Mouse (Mus musculus) ES-Bruce4 (cell line): ENCODE measurements around the gene 4930558K02Rik. TPM values are rescaled to one million over a fixed set of nuclear protein-coding genes. Genes with fewer than 3 reads are reported as not detected.

Source experiments
- H3K27ac ChIP-seq: 2 replicates; pipeline ENCODE4 v1.5.1; 2012; ENCODE audit warnings: low read length, inconsistent platforms; ENCODE audit not compliant: insufficient read depth
- H3K27me3 ChIP-seq: 2 replicates; pipeline ENCODE4 v1.6.1; 2012; ENCODE audit warnings: mild to moderate bottlenecking, low read length, inconsistent platforms; ENCODE audit not compliant: control insufficient read depth, poor library complexity, insufficient read depth, severe bottlenecking
- H3K36me3 ChIP-seq: 2 replicates; pipeline ENCODE4 v1.6.1; 2012; ENCODE audit warnings: inconsistent platforms, mild to moderate bottlenecking, low read length, moderate library complexity; ENCODE audit not compliant: control insufficient read depth, poor library complexity, insufficient read depth, severe bottlenecking
- H3K4me1 ChIP-seq: one replicate; pipeline ENCODE4 v1.8.1; 2011; ENCODE audit warnings: low read length; ENCODE audit not compliant: control insufficient read depth, insufficient read depth
- H3K4me3 ChIP-seq: 2 replicates; pipeline ENCODE4 v1.5.1; 2011; ENCODE audit warnings: low read depth, mild to moderate bottlenecking, low read length
- H3K9ac ChIP-seq: 2 replicates; pipeline ENCODE4 v1.6.1; 2012; ENCODE audit warnings: low read depth, mild to moderate bottlenecking, inconsistent platforms; ENCODE audit not compliant: poor library complexity, severe bottlenecking
- H3K9me3 ChIP-seq: replicated peaks from 2 replicates; pipeline ENCODE4 v1.6.1; 2012; ENCODE audit warnings: mild to moderate bottlenecking, low read length, inconsistent platforms; ENCODE audit not compliant: control insufficient read depth, poor library complexity, insufficient read depth, severe bottlenecking
- CTCF ChIP-seq: IDR thresholded peaks from one replicate; pipeline ENCODE4 v1.8.1; 2011; ENCODE audit warnings: low read depth, low read length
- EP300 ChIP-seq: IDR thresholded peaks from 2 replicates; pipeline ENCODE4 v1.6.1; 2011; ENCODE audit warnings: low read depth, low read length; ENCODE audit not compliant: insufficient read depth
- POLR2A ChIP-seq: IDR thresholded peaks from one replicate; pipeline ENCODE4 v1.8.1; 2011; ENCODE audit warnings: low read length; ENCODE audit not compliant: insufficient read depth
- polyA plus RNA-seq: library from polyadenylated mRNA; stranded (reverse); fragments of >200 nt; gene quantifications from 2 replicates; pipeline ENCODE4 v1.2.4, GENCODE M21; 2011; ENCODE audit warnings: low read depth; ENCODE audit not compliant: missing spikeins, insufficient read depth, insufficient read length

The 4930558K02Rik gene
- polyA plus RNA-seq, 1 experiment, result not detected

DNA sequence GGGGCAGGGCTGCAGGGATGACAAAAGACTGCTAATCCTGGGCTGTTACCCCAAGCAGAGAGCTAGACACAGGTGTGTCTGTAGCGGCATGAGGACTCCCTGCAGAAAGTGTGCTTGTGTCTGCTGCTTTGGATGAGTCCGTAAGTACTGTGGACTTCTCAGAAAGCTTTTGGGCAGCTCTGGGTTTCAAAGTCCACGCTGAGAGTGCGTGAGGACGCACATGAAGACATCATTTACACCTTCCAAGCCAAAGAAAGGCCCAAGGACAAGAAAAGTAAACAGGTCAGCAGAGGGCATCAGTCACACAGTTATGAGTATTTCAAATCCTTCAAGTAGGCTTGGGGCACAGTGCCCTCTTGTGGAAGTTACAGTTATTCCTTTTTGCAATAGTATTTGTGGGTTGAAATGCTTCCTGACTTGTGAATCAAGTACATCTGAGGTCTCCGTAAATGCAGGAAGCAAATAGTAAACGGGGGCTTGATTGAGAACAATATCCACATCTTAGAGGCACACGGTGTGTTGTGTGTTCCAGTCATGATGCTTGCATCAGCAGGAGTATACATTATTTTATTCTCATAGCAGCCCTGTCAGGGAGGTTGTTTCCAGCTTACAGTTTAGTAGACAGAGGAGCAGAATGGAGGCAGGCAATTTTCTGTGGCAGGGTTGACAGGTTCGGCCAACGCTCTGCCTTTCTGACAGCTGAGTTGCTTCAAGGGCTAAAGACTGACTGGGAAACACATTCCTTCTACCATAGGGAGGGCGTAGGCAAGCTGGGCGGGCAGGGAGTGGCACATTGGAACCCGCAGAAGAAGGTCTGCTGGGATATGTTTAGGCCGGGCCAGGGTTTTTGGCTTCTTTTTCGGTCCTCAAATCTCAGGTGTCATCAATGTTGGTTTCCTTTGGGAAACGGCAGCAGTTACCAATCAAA, 2.9 kb downstream of the 4930558K02Rik start:
- Histone ChIP-seq H3K4me1 (no peaks in the 10 kb centered on the region), H3K9me3 (no peaks in the 10 kb centered on the region), H3K27ac (no peak overlapping the region), H3K36me3 (no peaks in the 10 kb centered on the region), H3K9ac (0 out of 2 replicates have a peak overlapping the region, but pooled peaks have one; percentile 8), H3K27me3 (no peaks in the 10 kb centered on the region), H3K4me3 (no peak overlapping the region)
- TF ChIP-seq EP300 (no peak), CTCF (peak; percentile 33)

- Histone ChIP-seq H3K9ac (no peak overlapping the region), H3K4me1 (no peaks in the 10 kb centered on the region), H3K27ac (no peak overlapping the region), H3K27me3 (no peaks in the 10 kb centered on the region), H3K4me3 (no peak overlapping the region), H3K9me3 (no peaks in the 10 kb centered on the region), H3K36me3 (no peaks in the 10 kb centered on the region)
- no peak for TF ChIP-seq POLR2A
- TF ChIP-seq CTCF, result no peak
- TF ChIP-seq EP300, result no peak
These were observed 7.2 kb downstream of the 4930558K02Rik start for GRCm38 (mm10) chr1:161972233-161972632.

DNA sequence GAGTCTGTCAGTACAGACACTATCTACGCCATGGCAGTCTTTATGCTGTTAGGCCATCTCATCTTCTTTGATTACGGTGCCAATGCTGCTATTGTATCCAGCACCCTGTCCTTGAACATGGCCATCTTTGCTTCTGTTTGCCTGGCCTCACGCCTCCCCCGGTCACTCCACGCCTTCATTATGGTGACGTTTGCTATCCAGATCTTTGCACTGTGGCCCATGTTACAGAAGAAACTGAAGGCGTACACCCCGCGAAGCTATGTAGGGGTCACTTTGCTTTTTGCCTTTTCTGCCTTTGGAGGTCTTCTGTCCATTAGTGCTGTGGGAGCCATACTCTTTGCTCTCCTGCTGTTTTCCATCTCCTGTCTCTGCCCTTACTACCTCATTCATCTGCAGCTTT, 8.6 kb downstream of the 4930558K02Rik start:
- Histone ChIP-seq H3K4me1 (no peaks in the 10 kb centered on the region), H3K9ac (no peak overlapping the region), H3K4me3 (no peak overlapping the region), H3K27me3 (no peaks in the 10 kb centered on the region), H3K27ac (no peak overlapping the region), H3K36me3 (no peaks in the 10 kb centered on the region), H3K9me3 (no peaks in the 10 kb centered on the region)
- no peak for TF ChIP-seq POLR2A
- no peak for TF ChIP-seq EP300
- no peak for TF ChIP-seq CTCF

GRCm38 (mm10) chr1:161968589-161969407, 10.6 kb downstream of the 4930558K02Rik start, which contains the start of gene Pigc:
Gene Pigc (plus strand): TSS chr1:161969186.
- H3K4me3 ChIP-seq, result peak within 1 kb of the TSS; percentile 88
- no peaks in the 10 kb centered on the region for H3K9me3 ChIP-seq
- no peak within 1 kb of the TSS; the same call in 1 of the 2 replicates for H3K27ac ChIP-seq
- TF ChIP-seq POLR2A, result no peak
- TF ChIP-seq CTCF, result peak; percentile 84
- H3K36me3 ChIP-seq, result no peaks in the 10 kb centered on the region
- H3K9ac ChIP-seq, result peak within 1 kb of the TSS; percentile 90
- H3K27me3 ChIP-seq, result no peaks in the 10 kb centered on the region
- no peaks in the 10 kb centered on the region for H3K4me1 ChIP-seq

GRCm38 (mm10) chr1:161967936-161968335, 11.5 kb downstream of the 4930558K02Rik start:
- TF ChIP-seq POLR2A (no peak), EP300 (no peak), CTCF (no peak)
- no peak overlapping the region for H3K4me3 ChIP-seq
- H3K9ac ChIP-seq, result no peak overlapping the region
- no peaks in the 10 kb centered on the region for H3K27me3 ChIP-seq
- H3K36me3 ChIP-seq, result no peaks in the 10 kb centered on the region
- no peak overlapping the region for H3K27ac ChIP-seq
- H3K9me3 ChIP-seq, result no peaks in the 10 kb centered on the region
- H3K4me1 ChIP-seq, result no peaks in the 10 kb centered on the region
